Mouse (Mus musculus): ENCODE measurements around the gene Map4k1. TPM values are rescaled to one million over a fixed set of nuclear protein-coding genes. Genes with fewer than 3 reads are reported as not detected.

Gene Map4k1
- polyA plus RNA-seq, 1 experiment from 2014 or later: 10.4 TPM

GRCm38 (mm10) chr7:29039985-29040661 is 58.3 kb downstream of the Map4k1 start:
- peaks cover 15% of the 10 kb centered on the region for H3K4me1 ChIP-seq (replicated peaks; ENCODE audit: control insufficient read depth, insufficient read depth, low read length)
- H3K9ac ChIP-seq: peak overlapping the region; percentile 57
- H3K4me2 ChIP-seq (replicated peaks): peak overlapping the region; percentile 79
- H3K27ac ChIP-seq: peak overlapping the region; percentile 28; the same call in 1 of the 2 replicates
- ATAC-seq (ENCODE audit: low FRiP score) (peak; percentile 35; the same call in 1 of the 2 replicates), DNase-seq (ENCODE audit: low spot score) (peak; percentile 44)
- WGBS: under 1% methylated on average over 26 of the region's 26 CpGs
- no peaks in the 10 kb centered on the region for H3K27me3 ChIP-seq (ENCODE audit: control insufficient read depth, insufficient read depth, low read length)
- H3K9me3 ChIP-seq (ENCODE audit: control insufficient read depth, low read length): no peaks in the 10 kb centered on the region
- no peaks in the 10 kb centered on the region for H3K36me3 ChIP-seq (replicated peaks; ENCODE audit: control insufficient read depth, insufficient read depth)
- peak overlapping the region; percentile 35 for H3K4me3 ChIP-seq (replicated peaks; ENCODE audit: low read length)

- Histone ChIP-seq H3K4me1 (replicated peaks; ENCODE audit: control insufficient read depth, insufficient read depth, low read length) (peaks cover 15% of the 10 kb centered on the region), H3K27ac (no peak overlapping the region), H3K4me2 (replicated peaks) (no peak overlapping the region), H3K36me3 (replicated peaks; ENCODE audit: control insufficient read depth, insufficient read depth) (no peaks in the 10 kb centered on the region), H3K27me3 (ENCODE audit: control insufficient read depth, insufficient read depth, low read length) (no peaks in the 10 kb centered on the region), H3K9ac (no peak overlapping the region), H3K4me3 (replicated peaks; ENCODE audit: low read length) (no peak overlapping the region), H3K9me3 (ENCODE audit: control insufficient read depth, low read length) (no peaks in the 10 kb centered on the region)
- 82% methylated on average over 5 of the region's 5 CpGs for WGBS
- ATAC-seq (ENCODE audit: low FRiP score) (no peak), DNase-seq (ENCODE audit: low spot score) (no peak)
Observed at GRCm38 (mm10) chr7:29041194-29041593, 59.3 kb downstream of the Map4k1 start.

- H3K27me3 ChIP-seq (ENCODE audit: control insufficient read depth, insufficient read depth, low read length): no peaks in the 10 kb centered on the region
- no peaks in the 10 kb centered on the region for H3K36me3 ChIP-seq (replicated peaks; ENCODE audit: control insufficient read depth, insufficient read depth)
- WGBS: 59% methylated on average over 19 of the region's 19 CpGs
- ATAC-seq (ENCODE audit: low FRiP score): peak; percentile 51; the same call in 1 of the 2 replicates
- H3K4me3 ChIP-seq (replicated peaks; ENCODE audit: low read length): no peak overlapping the region
- H3K9me3 ChIP-seq (ENCODE audit: control insufficient read depth, low read length): no peaks in the 10 kb centered on the region
- H3K9ac ChIP-seq: no peak overlapping the region
- peaks cover 15% of the 10 kb centered on the region for H3K4me1 ChIP-seq (replicated peaks; ENCODE audit: control insufficient read depth, insufficient read depth, low read length)
- 0 out of 2 replicates have a peak overlapping the region, but pooled peaks have one; percentile 4 for H3K4me2 ChIP-seq (replicated peaks)
- peak; percentile 77 for DNase-seq (ENCODE audit: low spot score)
- peak overlapping the region; percentile 74 for H3K27ac ChIP-seq
Observed at GRCm38 (mm10) chr7:29043016-29043673, 61.3 kb downstream of the Map4k1 start.

GRCm38 (mm10) chr7:29043674-29044057 is 61.8 kb downstream of the Map4k1 start:
- 34% methylated on average over 11 of the region's 11 CpGs for WGBS
- Histone ChIP-seq H3K4me3 (replicated peaks; ENCODE audit: low read length) (no peak overlapping the region), H3K27ac (peak overlapping the region; percentile 74), H3K27me3 (ENCODE audit: control insufficient read depth, insufficient read depth, low read length) (no peaks in the 10 kb centered on the region), H3K9me3 (ENCODE audit: control insufficient read depth, low read length) (no peaks in the 10 kb centered on the region), H3K36me3 (replicated peaks; ENCODE audit: control insufficient read depth, insufficient read depth) (no peaks in the 10 kb centered on the region), H3K9ac (no peak overlapping the region), H3K4me2 (replicated peaks) (0 out of 2 replicates have a peak overlapping the region, but pooled peaks have one; percentile 4), H3K4me1 (replicated peaks; ENCODE audit: control insufficient read depth, insufficient read depth, low read length) (peaks cover 15% of the 10 kb centered on the region)
- DNase-seq (ENCODE audit: low spot score) (no peak), ATAC-seq (ENCODE audit: low FRiP score) (no peak; the same call in 1 of the 2 replicates)

- H3K4me3 ChIP-seq (replicated peaks; ENCODE audit: low read length): no peak overlapping the region
- H3K36me3 ChIP-seq (replicated peaks; ENCODE audit: control insufficient read depth, insufficient read depth): no peaks in the 10 kb centered on the region
- H3K27ac ChIP-seq: peak overlapping the region; percentile 74; the same call in 1 of the 2 replicates
- H3K9ac ChIP-seq: no peak overlapping the region
- ATAC-seq (ENCODE audit: low FRiP score) (no peak), DNase-seq (ENCODE audit: low spot score) (peak; percentile 33)
- no peaks in the 10 kb centered on the region for H3K9me3 ChIP-seq (ENCODE audit: control insufficient read depth, low read length)
- WGBS: 48% methylated on average over 9 of the region's 9 CpGs
- H3K4me1 ChIP-seq (replicated peaks; ENCODE audit: control insufficient read depth, insufficient read depth, low read length): peaks cover 15% of the 10 kb centered on the region
- no peaks in the 10 kb centered on the region for H3K27me3 ChIP-seq (ENCODE audit: control insufficient read depth, insufficient read depth, low read length)
- no peak overlapping the region; the same call in 1 of the 2 replicates for H3K4me2 ChIP-seq (replicated peaks)
Observed at GRCm38 (mm10) chr7:29044302-29044701, 62.5 kb downstream of the Map4k1 start.

GRCm38 (mm10) chr7:29046533-29046932 is 64.7 kb downstream of the Map4k1 start:
- ATAC-seq (ENCODE audit: low FRiP score) (no peak), DNase-seq (ENCODE audit: low spot score) (no peak)
- 4% methylated on average over 12 of the region's 12 CpGs for WGBS

GRCm38 (mm10) chr7:29048070-29048469 is 66.2 kb downstream of the Map4k1 start:
- H3K27ac ChIP-seq: no peak overlapping the region
- H3K27me3 ChIP-seq (ENCODE audit: control insufficient read depth, insufficient read depth, low read length): peaks cover 12% of the 10 kb centered on the region
- no peak for ATAC-seq (ENCODE audit: low FRiP score)
- H3K4me2 ChIP-seq (replicated peaks): no peak overlapping the region
- WGBS: 80% methylated on average over 3 of the region's 3 CpGs
- H3K9ac ChIP-seq: no peak overlapping the region
- H3K9me3 ChIP-seq (ENCODE audit: control insufficient read depth, low read length): no peaks in the 10 kb centered on the region
- H3K4me1 ChIP-seq (replicated peaks; ENCODE audit: control insufficient read depth, insufficient read depth, low read length): peaks cover 7% of the 10 kb centered on the region; the same call in 1 of the 2 replicates
- DNase-seq (ENCODE audit: low spot score): no peak
- H3K36me3 ChIP-seq (replicated peaks; ENCODE audit: control insufficient read depth, insufficient read depth): no peaks in the 10 kb centered on the region
- H3K4me3 ChIP-seq (replicated peaks; ENCODE audit: low read length): no peak overlapping the region

More at GRCm38 (mm10) chr7:29046533-29046932, 64.7 kb downstream of the Map4k1 start:
- no peak overlapping the region for H3K27ac ChIP-seq
- H3K9ac ChIP-seq: no peak overlapping the region
- peaks cover 7% of the 10 kb centered on the region; the same call in 1 of the 2 replicates for H3K4me1 ChIP-seq (replicated peaks; ENCODE audit: control insufficient read depth, insufficient read depth, low read length)
- H3K27me3 ChIP-seq (ENCODE audit: control insufficient read depth, insufficient read depth, low read length): no peaks in the 10 kb centered on the region
- H3K9me3 ChIP-seq (ENCODE audit: control insufficient read depth, low read length): no peaks in the 10 kb centered on the region
- peak overlapping the region; percentile 12; the same call in 1 of the 2 replicates for H3K4me2 ChIP-seq (replicated peaks)
- H3K36me3 ChIP-seq (replicated peaks; ENCODE audit: control insufficient read depth, insufficient read depth): no peaks in the 10 kb centered on the region
- H3K4me3 ChIP-seq (replicated peaks; ENCODE audit: low read length): no peak overlapping the region

GRCm38 (mm10) chr7:29048615-29049014 is 66.8 kb downstream of the Map4k1 start:
- 80% methylated on average over 11 of the region's 11 CpGs for WGBS
- H3K27ac ChIP-seq: no peak overlapping the region
- no peaks in the 10 kb centered on the region for H3K36me3 ChIP-seq (replicated peaks; ENCODE audit: control insufficient read depth, insufficient read depth)
- H3K9me3 ChIP-seq (ENCODE audit: control insufficient read depth, low read length): no peaks in the 10 kb centered on the region
- H3K27me3 ChIP-seq (ENCODE audit: control insufficient read depth, insufficient read depth, low read length): peaks cover 17% of the 10 kb centered on the region
- ATAC-seq (ENCODE audit: low FRiP score): no peak
- no peak overlapping the region for H3K4me2 ChIP-seq (replicated peaks)
- H3K9ac ChIP-seq: no peak overlapping the region
- no peak overlapping the region for H3K4me3 ChIP-seq (replicated peaks; ENCODE audit: low read length)
- no peak for DNase-seq (ENCODE audit: low spot score)
- peaks cover 7% of the 10 kb centered on the region; the same call in 1 of the 2 replicates for H3K4me1 ChIP-seq (replicated peaks; ENCODE audit: control insufficient read depth, insufficient read depth, low read length)

- no peaks in the 10 kb centered on the region for H3K9me3 ChIP-seq (ENCODE audit: control insufficient read depth, low read length)
- no peak overlapping the region for H3K27ac ChIP-seq
- H3K9ac ChIP-seq: no peak overlapping the region
- no peak overlapping the region for H3K4me3 ChIP-seq (replicated peaks; ENCODE audit: low read length)
- peaks cover 34% of the 10 kb centered on the region for H3K27me3 ChIP-seq (ENCODE audit: control insufficient read depth, insufficient read depth, low read length)
- ATAC-seq (ENCODE audit: low FRiP score) (no peak), DNase-seq (ENCODE audit: low spot score) (peak; percentile 78)
- WGBS: 27% methylated on average over 2 of the region's 2 CpGs
- no peak overlapping the region for H3K4me2 ChIP-seq (replicated peaks)
- H3K36me3 ChIP-seq (replicated peaks; ENCODE audit: control insufficient read depth, insufficient read depth): no peaks in the 10 kb centered on the region
- H3K4me1 ChIP-seq (replicated peaks; ENCODE audit: control insufficient read depth, insufficient read depth, low read length): no peaks in the 10 kb centered on the region
Observed at GRCm38 (mm10) chr7:29050797-29051196, 68.9 kb downstream of the Map4k1 start.

All from hindbrain, embryonic 14.5 days (tissue).